Mouse (Mus musculus) cerebellum, adult 11 months (tissue): ENCODE data around the gene Gpx3.
A peak's percentile ranks its signal among the peaks of the same experiment; 100 is the strongest.
"Not testable (repeated sequence)": the region's sequence is repeated elsewhere in the genome, so short reads cannot be mapped to it uniquely, and the experiment has no call there.

Experiments
- DNase-seq: peaks from one replicate; pipeline ENCODE4 v3.0.0; 2022

Gpx3 gene

DNA sequence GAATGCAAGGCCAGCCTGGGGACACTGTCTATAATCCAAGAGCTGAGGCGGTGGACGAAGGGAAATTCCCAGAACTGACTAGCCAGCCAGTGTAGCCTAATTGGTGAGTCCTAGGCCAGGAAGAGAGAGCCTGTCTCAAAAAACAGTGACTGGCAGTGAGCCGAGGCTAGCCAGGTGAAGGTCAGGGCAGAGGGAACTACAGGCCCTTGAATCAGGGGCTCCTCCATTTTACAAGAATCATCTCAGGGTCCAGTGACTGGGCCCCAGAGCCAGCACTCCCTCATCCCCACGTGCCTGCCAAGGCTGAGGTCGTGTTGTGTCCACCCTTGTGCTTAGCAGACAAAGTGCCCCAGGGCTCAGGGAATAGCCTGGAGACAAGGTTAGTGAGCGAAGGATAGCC, 48.4 kb downstream of the Gpx3 start:
- DNase-seq: no peak

DNA sequence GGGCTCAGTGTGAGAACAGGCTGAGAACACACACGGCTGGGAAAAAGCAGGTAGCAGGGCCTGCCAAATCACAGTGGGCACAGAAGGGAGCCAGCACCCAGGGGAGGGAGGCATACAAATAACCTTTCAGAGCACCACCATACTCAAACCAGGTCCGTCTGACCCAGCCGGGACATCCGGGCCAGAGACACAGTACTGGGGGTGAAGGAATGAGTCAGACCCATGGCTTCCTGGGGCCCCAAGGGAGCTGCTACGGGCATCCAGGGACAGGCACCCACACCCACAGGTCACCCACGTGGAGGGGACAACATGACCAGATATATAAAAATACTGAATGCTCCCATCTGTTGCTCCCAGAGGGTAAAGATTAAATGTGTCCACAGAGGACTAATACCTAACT, 50.4 kb downstream of the Gpx3 start:
- no peak for DNase-seq

DNA sequence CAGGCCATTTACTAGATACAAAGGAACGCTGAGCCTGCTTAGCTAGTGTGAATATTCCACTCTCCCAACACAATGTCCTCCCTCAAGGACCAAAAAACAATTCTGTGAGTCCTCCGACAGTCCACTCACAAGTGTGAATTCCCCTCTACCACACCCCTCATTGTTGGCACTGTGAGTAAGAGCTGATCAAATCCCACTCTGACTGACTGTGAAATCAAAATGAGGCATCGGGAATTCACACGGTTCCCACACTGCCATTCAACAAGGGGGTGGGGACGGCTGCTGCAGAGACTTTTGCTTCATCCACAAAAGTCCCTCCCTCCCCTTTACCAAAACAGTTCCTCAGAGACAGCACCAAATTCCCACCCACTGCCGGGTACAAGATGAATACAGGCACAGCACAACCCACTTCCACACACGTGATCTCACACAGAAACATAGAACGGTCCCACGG, 51.8 kb downstream of the Gpx3 start:
- DNase-seq: no peak

DNA sequence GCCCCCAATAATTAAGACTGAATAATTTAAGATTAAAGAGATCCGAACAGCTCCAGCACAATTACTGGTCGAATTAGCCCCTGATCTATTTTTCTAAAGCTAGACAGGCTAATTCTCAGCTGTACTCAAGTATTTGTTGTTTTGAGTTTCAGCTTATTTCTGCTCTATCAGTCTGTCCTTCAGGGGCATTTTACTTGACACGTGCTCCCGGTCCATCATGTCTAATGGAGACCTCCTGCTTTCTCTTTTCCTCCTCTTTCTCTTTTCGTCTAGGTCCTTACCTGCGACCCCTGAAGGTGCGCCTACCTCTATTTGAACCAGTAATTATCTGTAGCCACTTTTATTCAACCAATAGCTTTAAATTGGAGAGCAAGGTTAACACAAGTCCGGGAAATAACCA, 52.5 kb downstream of the Gpx3 start:
- no peak for DNase-seq

DNA sequence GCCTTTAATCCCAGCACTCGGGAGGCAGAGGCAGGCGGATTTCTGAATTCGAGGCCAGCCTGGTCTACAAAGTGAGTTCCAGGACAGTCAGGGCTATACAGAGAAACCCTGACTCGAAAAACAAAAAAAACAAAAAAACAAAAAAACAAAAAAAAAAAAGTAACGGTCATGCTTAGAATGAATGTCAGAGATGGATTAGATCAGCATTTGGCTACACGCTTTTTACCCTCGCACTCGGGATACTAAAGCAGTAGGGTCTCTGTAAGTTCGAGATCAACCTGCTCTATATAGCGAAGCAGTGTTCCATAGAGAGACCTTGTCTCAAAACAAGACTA, 53.1 kb downstream of the Gpx3 start:
- DNase-seq: not testable (repeated sequence)

DNA sequence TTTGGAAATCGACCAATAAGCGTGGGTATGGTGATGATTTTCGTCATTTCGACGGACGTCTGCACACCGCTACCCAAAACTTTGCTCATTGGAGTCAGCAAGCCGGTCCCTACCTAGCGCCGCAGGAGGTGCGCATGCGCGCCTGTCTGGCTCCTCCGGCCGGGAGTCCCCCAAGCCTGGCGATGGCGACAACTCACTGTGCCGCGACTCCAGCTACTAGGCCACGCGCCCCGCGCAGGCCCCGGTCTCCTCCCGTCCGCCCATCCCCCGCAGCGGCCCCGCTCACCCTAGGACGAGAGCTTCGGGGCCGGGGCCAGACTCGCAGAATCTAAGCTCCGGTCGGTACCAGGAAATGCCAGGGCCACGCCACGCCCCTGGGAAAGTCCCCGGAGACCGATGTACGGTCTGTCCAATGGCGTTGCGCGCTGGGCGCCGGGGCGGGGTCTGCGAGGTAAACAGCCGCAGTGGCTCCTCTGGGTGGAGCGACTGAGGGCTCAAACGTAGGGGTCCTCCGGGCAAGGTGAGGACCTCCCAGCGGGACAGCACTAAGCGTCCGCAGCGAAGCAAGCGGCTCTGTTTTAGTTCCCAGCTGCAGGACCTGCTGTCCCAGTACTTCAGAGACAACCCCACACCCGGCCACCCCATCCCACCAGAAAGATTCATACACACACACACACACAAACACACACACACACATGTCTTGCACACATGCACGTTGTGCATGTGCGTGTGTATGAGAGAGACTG, 53.7 kb downstream of the Gpx3 start:
- DNase-seq: peak; percentile 97

DNA sequence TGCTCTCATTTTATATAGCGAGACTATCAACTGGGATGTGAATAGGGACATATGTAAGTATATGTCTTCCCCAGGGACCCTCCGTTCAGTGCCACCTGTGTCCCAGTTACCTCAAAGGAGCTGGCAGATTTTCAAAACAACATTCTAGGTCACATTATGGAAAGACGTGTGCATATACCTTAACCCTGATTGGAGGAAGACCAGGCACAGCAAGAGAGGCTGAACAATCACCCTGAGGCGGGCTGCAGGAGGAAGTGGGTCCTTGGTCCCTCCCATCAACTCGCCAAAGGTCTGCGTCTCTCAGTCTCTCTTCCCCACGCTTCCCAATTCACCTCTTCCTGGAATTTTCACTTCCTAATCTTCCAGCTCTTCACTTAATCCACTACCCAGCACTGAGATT, 54.7 kb downstream of the Gpx3 start:
- DNase-seq: no peak

DNA sequence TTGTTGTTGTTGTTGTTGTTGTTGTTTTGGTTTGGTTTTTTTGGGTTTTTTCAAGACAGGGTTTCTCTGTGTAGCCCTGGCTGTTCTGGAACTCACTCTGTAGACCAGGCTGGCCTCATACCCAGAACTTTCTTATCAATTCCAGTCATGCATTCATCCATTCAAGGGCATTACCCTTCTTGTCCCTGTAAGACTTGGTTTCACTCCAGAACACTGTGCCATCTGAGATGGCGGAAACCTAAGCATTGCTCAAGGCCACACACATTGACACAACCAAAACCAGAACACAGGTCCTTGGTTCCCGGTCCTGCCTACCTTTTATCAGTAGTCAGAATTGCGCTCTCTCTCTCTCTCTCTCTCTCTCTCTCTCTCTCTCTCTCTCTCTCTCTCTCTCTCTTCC, 55.5 kb downstream of the Gpx3 start:
- DNase-seq: not testable (repeated sequence)

DNA sequence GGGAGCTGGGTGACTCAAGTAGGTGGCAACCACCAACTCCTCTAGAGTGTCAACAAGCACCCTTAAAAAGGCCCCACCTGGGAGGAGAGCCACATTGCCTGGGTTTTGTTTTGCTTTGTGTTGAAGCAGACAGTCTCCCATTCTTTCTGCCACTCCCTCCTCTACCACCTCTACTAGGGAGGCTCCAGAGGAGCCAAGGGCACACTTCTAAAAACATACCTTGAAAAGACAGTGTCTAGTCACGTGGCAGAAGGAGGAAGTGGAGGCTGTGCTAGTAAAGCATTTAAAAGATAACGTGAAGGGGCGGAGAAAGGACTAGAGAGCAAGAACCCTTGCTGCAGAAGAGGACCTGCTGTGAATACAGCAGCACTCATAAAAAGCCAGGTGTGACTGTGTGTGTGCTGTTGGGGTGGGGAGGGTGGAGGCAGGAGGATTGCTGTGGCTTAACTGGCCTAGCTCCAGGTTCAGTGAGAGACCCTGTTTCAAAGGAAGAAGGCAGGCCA, 56.4 kb downstream of the Gpx3 start:
- DNase-seq: no peak
